Mouse (Mus musculus): ENCODE results near the gene Tfap2d. TPM values are rescaled to one million over a fixed set of nuclear protein-coding genes. Genes with fewer than 3 reads are reported as not detected.

Gene Tfap2d
- total RNA-seq, 1 experiment from 2014 or later: not detected

DNA sequence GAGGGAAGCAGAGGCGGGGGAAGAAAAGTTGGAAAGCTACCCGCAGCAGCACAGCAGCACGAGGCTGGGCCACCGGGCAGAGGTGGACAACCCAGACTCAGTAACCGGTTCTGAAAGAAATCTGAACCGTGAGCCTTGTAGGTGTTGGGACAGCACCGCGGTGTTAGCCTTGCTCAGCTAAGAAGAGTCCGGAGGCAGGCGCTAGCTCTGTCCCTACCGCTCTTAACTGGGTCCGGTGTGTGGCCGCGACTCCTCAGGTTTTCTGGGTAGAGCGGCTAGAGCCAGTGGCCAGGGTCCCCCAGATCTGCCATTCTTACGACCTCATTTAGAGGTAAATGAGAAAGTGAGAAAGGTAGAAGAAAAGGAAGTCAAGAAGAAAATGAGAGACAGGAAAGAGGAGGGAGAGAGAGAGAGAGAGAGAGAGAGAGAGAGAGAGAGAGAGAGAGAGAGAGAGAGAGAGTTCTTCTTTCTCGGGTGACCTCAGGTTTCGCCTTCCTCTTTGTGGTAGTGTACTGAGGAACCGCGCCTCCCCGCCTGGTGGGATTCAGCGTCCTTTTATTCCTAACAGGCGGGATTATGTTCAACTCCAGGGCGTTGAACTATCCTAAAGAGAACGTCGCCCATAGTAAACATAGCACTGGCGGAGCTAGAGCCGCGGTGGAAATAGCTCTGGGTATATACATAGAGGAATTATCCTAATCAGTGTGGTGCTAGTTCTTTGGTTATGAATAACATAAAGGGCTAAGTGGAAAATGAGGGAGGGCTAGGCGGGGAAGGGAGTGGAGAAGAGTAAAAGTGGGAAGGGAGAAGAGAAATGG, 107.6 kb downstream of the Tfap2d start:
- no peak for DNase-seq

DNA sequence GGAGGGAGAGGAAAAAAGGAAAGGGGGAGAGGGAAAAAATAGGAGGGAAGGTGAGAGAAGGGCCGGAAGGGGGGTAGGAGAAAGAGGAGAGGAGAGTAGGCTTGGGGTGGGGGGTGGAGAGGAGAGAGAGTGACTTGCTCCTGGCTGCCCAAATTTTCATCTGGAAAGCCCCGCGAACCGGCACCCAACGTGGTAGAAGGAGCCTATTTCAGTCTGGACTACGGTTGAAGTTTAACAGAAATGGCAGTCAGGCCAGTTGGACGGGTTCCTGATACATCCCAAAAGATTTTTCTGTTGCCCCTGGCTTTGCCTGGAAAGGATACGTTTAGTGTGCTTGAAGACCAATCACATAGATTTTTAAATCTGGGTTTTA, 108.2 kb downstream of the Tfap2d start:
- DNase-seq: no peak

DNA sequence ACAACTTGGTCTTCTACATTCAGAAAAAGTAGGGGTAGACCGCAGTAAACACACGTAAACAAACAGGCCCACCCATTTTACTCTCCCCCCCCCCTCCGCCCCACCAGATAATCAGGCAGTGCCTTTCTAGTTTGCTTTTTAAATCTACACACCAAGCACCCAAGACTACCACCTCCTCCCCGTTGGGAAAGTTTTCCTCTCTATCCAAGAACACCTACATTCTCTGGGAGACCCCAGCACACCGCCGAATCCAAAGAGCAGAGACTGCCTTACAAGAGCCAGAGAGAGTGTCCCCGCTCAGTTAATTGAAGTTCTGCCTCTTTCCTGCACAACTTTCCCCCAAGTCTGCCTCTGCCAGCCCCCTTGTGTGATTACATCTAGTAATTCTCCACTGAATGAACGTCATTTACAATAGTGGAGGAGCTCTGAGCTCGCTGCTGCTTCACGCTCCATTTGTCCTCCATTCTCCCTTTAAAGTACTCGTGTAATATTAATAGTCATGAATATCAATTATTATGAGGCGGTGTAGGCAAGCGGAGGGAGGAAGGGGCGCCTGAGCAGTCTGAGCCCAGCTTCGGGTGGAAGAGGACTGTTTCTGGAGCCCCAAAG, 108.8 kb downstream of the Tfap2d start:
- no peak for DNase-seq

DNA sequence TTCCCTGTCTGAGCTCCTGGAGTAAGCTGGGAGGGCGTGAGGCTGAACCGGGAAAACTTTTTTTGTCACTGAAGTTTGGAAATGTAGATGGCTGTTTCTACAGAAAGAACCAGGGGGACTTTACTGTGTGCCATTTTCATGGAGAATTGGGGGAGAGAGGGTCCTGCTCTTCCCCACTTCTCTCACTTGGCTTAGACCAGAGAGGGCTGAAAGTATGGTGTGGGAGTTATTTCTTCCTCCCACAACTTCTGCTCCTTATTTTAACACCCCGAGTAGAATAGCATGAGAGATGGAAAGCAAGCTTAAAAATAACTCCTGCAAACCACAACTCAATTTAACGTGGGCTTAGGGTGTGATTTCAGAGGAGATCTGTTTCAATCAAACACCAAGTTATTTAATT, 109.9 kb downstream of the Tfap2d start:
- DNase-seq: no peak

DNA sequence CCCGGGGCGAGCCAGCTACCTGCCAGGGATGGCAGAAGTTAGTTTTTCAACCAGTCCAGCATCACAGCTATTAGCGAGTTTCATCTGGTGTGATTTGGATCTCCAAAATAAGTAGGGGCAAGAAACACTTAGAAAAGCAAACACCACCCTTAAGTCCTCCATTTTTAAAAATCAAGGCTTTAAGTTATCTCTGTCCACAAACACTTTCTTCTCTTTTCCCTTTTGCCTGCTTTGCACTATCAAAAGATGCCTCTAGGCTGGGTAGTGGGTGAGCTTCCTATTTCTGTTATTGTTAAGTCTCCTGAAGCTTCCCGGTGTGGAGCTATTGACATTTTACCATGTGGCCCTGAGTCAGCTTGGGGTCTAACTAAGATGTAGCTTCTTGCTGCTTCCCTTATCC, 110.3 kb downstream of the Tfap2d start:
- no peak for DNase-seq

DNA sequence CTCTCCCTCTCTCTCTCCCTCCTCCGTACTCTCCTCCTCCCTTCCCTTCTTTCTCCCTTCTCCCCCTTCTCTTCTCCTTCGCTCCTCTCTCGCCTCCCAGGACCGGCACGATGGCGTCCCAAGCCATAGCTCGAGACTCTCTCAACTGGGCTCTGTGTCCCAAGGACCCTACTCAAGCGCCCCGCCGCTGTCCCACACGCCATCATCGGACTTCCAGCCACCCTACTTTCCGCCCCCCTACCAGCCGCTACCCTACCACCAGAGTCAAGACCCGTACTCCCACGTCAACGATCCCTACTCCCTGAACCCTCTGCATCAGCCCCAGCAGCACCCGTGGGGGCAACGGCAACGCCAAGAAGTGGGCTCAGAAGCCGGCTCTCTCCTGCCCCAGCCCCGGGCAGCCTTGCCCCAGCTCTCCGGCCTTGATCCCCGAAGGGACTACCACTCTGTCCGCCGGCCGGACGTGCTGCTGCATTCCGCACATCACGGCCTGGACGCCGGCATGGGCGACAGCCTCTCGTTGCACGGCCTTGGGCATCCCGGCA, 111.1 kb downstream of the Tfap2d start:
- no peak for DNase-seq

Other genes with a start within 250 kb of the Tfap2d start
- 11.8 and 11.9 TPM in 2 replicates for gene Tfap2b, start 105.9 kb downstream of the Tfap2d start, total RNA-seq (2021)

Data from adrenal gland, postnatal 14 days (tissue).